Mouse (Mus musculus) T-cell, adult 2 months (primary cell): ENCODE data around the gene Dynlt3.
A peak's percentile ranks its signal among the peaks of the same experiment; 100 is the strongest.
"Not testable (repeated sequence)": the region's sequence is repeated elsewhere in the genome, so short reads cannot be mapped to it uniquely, and the experiment has no call there.

Experiments
- DNase-seq: peaks from one replicate; pipeline ENCODE4 v3.0.0; 2022; ENCODE audit warnings: low spot score

Dynlt3 gene

DNA sequence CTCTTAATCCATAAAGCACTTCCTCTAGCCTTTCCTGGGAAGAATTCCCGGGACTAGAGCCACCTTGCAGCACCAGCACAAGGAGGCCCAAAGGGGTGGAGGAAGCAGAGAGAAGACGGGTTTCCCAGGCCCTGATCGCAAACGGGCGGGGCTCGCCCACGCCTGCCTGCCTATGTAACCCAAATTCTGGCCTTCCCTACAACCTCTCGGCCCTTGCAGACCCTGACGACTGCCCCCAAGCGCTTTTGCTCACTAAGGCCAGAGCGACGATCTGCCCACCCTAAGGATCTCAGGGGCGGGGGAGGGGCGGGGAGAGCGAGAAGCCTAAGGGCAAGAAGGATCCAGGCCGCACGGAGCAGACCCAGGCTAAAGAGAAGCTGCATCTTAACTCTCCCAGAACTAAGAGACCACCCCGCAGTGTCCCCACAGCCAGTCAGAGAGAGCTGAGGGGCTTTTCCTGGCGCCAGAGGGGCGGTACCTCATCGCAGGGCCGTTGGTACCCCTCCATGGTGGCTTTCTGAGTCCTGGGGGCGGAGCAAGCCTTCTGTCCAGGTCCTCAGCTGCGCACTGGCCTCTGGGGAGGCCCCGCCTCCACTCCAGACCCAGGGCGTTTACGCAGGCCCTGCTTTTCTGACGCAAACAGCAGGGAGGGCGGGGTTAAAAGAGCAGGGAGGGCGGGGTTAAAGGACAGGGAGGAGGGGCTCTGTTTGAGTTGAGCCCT lies at the start of gene Dynlt3:
TSS of gene Dynlt3 (minus strand) at position 613 of the 721 bp plus-strand sequence.
- peak; percentile 67 for DNase-seq

DNA sequence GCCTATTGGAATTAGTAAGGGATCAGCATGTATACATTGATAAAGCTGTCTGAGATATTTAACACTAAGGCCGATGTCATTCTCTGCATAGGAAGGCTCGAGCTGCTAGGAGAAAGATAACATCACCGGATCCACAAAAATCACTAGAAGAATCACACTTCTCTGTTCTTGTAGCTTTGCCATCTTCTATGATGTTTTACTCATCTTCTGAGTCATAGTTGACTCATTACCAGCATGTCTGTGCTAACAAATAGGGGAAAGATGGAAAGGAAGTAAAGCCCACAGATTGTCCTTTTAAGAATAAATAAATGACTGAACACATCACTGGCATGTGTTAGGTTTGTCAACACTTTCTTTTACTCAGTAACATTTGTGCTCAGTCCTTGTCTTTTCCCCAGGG lies 37.0 kb upstream of the Dynlt3 start:
- no peak for DNase-seq

DNA sequence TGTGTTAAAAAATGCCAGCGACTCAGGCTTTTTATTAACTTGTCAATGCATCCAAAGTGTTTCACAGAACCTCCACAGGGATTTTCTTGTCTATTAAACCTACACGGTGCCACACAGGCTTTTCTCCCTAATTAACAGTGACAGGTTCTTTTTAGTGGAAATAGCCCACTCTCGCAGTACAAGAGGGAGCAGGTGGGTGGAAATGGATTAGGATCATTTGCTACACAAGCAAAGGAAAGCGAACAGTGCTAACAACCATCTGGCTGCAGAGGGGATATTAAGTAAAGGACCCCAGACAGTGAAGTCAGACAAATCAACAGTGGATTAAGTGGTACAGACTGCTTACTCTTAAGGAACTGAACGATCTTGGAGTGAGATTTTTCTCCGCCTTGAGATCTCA lies 33.2 kb upstream of the Dynlt3 start:
- no peak for DNase-seq

DNA sequence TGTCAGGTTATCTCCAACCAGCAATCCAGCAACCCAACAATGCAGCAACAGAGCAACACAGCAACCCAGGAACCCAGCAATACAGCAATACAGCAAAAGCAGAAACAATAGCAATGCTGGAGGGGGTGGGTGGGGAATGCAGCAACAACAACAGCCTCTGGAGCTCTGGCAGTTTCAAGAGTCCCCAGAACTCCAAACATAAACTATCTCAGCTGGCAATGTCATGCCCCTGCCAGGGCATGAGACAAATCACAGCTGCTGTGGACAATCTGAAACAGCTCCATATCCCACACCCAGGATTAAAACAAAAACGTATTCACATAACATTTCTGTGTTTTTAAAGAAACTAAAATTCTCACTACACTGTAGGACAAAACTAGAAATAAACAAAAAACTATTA lies 9.2 kb upstream of the Dynlt3 start:
- no peak for DNase-seq

DNA sequence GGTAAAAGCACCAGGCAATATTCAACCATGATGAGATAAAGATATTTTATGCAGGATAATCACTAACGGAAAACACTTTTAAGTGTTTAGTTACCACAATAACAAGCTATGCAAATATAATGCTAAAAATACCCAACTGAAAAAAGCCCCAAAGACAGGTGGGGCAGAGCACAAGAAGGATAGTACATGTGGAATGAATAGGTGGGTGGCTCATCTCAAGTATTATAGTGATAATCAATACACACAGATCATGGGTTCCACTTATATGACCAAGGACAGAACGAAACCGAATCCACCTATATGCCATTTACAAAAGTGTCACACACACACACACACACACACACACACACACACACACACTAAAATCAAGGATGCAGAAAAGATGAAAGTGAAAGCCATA lies 8.6 kb upstream of the Dynlt3 start:
- no peak for DNase-seq

DNA sequence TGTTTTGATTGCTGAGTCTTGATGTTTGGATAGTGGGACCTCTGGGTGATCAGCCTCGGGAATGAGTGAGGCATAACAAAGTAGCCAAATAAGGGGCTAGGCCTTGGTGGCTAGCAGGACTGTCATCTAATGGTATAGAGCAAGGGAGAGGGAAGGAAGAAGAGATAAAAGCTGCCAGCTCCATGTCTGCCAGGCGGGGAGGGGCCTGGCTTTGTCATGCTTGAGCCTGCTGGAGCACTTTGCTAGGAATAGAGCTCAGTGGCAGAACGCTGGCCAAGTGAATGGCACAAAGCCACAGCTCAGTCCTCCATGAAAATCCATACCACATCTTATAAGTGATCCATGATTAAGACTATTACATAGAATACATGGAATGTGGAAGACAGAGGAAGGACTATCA lies 10.0 kb downstream of the Dynlt3 start:
- no peak for DNase-seq

DNA sequence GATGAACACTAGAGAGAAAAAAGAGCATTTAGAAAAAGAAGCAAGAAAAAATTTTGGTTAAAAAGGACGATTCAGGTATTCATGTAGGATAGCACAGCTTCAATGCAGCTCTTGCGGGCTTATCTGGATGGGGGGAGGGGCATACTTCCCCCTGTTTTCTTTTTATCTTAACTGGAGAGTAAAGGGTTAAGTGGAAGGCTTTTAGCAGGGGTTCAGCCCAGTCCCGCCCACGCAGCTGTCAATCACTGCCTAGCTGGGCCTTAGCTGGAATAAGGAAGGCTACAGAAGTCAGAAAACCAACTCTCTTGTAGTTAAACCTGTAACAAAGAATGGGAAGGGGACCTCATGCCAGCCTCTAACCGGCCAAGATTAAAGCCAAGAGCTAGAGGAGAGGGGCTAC lies 22.2 kb downstream of the Dynlt3 start:
- DNase-seq, result not testable (repeated sequence)

DNA sequence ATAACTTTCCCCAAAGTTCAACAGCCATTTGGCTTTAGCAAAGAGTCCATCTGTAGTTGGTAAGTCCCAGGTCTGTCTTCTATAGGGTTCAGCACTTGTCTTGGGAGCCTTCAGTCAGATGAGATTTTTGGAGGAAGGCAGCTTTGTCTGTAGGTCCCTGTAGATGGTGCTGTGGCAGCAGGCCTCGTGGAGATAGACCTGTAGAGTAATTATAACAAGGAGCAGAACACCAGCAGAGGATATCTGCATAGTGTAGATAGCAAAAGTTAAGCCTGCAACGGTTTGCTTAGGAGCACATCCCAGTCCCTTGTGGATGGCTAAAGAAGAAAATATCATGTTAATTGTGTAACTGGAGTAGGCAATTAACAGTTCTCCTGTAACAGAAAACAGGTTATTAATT lies 22.7 kb downstream of the Dynlt3 start:
- DNase-seq, result not testable (repeated sequence)
